Mouse (Mus musculus): Measurements from ENCODE around the gene Zswim3.

GRCm38 (mm10) chr2:164827146-164827850, 22.4 kb downstream of the Zswim3 start:
- TF ChIP-seq CTCF (IDR thresholded peaks at IDR 0.05; ENCODE audit: borderline replicate concordance, extremely low read depth, insufficient read depth, insufficient read length), result no peak
- TF ChIP-seq POLR2A (IDR thresholded peaks at IDR 0.05; ENCODE audit: borderline replicate concordance, extremely low read depth, insufficient read depth, insufficient read length, poor library complexity, severe bottlenecking), result no peak

Data from brain, embryonic 14.5 days (tissue).